Mouse (Mus musculus) liver, embryonic 15.5 days (tissue): ENCODE measurements around the gene Gemin2. TPM values are rescaled to one million over a fixed set of nuclear protein-coding genes. Genes with fewer than 3 reads are reported as not detected.

Experiments
- polyA plus RNA-seq: library from polyadenylated mRNA; unstranded; fragments of >200 nt; fragmentation: Nextera tagmentation; extraction: Ambion mirVana; gene quantifications from 2 replicates; pipeline ENCODE4 v1.2.1, GENCODE M21; 2015

Gemin2 gene
- polyA plus RNA-seq, 1 experiment from 2014 or later: 17.7 TPM

Other genes starting within 250 kb of the Gemin2 start
- gene Sec23a, start 1.4 kb upstream of the Gemin2 start, polyA plus RNA-seq: 25.1 and 25.7 TPM in 2 replicates
- 46.7 and 50.4 TPM in 2 replicates for gene Trappc6b, start 48.1 kb downstream of the Gemin2 start, polyA plus RNA-seq
- gene Pnn, start 53.5 kb downstream of the Gemin2 start, polyA plus RNA-seq: 28.5 and 34.7 TPM in 2 replicates
- 45.0 and 46.1 TPM in 2 replicates for gene Mia2, start 82.4 kb downstream of the Gemin2 start, polyA plus RNA-seq
- gene Fbxo33, start 206.3 kb downstream of the Gemin2 start, polyA plus RNA-seq: 7.6 and 7.8 TPM in 2 replicates